Mouse (Mus musculus) ovary, postnatal 10 days (tissue): Measurements from ENCODE around the gene Anapc7.
A peak's percentile ranks its signal among the peaks of the same experiment; 100 is the strongest.
"Not testable (repeated sequence)": the region's sequence is repeated elsewhere in the genome, so short reads cannot be mapped to it uniquely, and the experiment has no call there.

ENCODE experiments used
- DNase-seq: peaks from one replicate; pipeline ENCODE4 v3.0.0; 2022; ENCODE audit warnings: low spot score

The Anapc7 gene

DNA sequence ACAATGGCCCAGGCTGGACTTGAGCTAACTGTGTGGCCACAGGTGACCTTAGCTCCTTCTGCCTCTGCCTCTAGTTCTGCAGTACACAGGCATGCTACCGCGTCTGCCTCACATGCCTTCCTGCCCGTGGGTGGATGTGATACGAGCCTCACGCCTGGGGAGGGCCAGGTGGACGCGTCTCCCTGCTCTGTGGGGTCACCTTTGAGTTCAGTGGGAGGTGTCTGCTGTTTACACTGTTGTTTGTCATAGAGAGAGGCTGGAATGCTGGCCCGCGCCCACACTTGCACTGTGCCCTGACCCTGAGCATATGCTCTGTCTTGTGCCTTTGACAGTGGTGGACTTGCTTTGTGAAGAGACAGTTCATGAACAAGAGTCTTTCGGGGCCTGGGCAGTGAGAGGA is 16.0 kb upstream of the Anapc7 start:
- DNase-seq, result no peak

DNA sequence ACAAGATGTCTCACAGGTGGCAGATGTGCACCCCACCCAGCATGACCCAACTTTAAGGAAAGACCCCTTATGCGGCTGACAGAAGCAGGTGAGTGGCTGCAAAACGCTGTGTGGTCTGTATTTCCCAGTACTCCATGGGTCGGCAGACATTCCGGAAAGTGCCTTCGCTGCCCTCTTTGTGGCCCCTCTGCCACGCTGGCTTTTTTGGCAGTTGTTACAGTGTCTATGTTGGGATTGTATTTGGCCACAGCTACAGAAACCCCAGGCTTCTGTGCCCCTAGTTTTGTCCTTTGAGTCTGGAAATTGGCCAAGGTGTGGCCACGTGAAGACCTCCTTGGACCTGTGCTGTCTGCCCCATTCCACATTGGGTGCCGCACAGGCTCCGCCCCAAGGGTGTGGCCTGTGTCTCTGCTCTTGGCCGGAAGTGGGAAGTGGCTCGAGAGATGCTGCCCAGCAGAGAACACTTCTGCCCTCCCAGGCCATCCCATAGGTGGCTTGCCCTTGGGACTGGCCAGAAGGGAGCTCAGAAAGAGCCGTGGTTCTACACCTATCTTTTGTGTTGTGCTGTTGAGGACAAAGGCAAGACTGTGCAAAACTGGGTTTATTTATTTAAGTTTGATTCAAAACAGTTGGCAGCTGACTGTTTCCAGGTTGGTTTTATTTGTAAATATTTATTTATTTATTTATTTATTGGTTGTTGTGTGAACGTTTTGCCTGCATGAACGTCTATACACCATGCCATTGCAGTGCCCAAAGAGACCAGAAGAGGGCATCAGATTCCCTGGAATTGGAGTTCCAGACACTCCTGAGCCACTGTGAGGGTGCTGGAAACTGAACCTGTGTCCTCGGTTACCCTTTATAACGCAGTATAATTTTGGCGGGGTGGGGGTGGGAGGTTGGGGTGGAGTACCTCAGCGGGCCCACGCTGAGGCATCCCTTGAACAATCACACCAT is 11.5 kb upstream of the Anapc7 start:
- no peak for DNase-seq

- no peak for DNase-seq
Measured at GRCm38 (mm10) chr5:122411892-122412291, 9.6 kb upstream of the Anapc7 start.

- no peak for DNase-seq
Measured at GRCm38 (mm10) chr5:122412826-122413225, 8.7 kb upstream of the Anapc7 start.

- no peak for DNase-seq
Measured at GRCm38 (mm10) chr5:122414351-122414750, 7.1 kb upstream of the Anapc7 start.

GRCm38 (mm10) chr5:122415465-122415864 is 6.0 kb upstream of the Anapc7 start:
- no peak for DNase-seq

GRCm38 (mm10) chr5:122420676-122421075 is 817 bp upstream of the Anapc7 start:
- DNase-seq, result not testable (repeated sequence)

- DNase-seq, result peak; percentile 92
Measured at GRCm38 (mm10) chr5:122422071-122422964, 825 bp downstream of the Anapc7 start.

DNA sequence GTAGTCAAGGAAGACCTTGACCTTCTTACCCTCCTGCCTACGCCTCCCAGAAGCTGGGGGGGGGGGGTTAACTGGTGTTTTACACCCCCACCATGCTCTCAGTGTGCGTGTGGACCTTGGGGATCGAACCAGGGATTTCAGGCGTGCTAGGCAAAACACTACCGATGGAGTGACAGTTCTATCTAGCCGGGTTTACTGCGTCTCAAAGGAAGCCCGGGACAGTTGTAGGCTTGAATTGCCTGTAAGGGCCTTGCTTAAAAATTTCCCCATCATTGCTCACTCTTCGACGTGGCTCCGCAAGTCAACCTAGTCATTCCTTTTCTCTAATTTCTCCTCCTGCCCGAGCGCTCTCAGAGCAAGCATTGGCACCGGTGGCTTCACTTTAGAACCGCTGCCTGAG is 1.6 kb downstream of the Anapc7 start:
- no peak for DNase-seq

- no peak for DNase-seq
Measured at GRCm38 (mm10) chr5:122425550-122425949, 4.1 kb downstream of the Anapc7 start.

- no peak for DNase-seq
Measured at GRCm38 (mm10) chr5:122430036-122430775, 8.7 kb downstream of the Anapc7 start.

- no peak for DNase-seq
Measured at GRCm38 (mm10) chr5:122431221-122431620, 9.7 kb downstream of the Anapc7 start.

GRCm38 (mm10) chr5:122434541-122434940 is 13.0 kb downstream of the Anapc7 start:
- DNase-seq, result no peak

DNA sequence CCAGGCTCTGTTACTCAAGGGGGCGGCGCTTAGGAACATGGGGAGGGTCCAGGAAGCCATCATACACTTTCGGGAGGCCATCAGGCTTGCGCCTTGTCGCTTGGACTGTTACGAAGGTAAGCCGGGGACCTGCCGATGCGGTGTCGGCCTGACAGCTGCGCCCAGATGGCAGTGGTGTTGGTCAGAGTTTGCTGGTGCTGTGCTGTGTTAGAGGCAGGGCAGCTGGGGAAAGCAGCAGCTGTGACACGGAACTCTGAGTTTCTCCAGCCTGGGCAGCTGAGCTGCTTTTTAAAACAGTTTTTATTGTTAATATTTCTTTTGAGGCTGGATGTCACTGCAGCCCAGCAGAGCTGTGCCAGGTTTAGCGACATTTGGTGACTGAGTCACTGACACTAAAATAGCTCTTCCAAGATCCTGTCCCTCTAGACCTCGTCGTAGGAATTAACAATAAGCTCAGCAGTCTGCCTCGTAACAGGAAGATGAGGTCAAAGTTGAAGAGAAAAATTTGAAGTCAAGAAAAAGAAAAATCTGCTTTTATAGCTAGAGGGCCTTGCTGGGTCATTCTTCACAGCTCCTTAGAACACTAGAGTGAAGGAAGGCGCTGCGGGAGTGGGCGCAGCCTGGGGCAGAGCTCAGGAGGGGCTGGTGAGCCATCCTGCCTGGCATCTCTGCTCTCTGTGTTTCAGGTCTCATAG is 18.1 kb downstream of the Anapc7 start:
- DNase-seq, result no peak

- DNase-seq, result no peak
Measured at GRCm38 (mm10) chr5:122440095-122440630, 18.7 kb downstream of the Anapc7 start.

DNA sequence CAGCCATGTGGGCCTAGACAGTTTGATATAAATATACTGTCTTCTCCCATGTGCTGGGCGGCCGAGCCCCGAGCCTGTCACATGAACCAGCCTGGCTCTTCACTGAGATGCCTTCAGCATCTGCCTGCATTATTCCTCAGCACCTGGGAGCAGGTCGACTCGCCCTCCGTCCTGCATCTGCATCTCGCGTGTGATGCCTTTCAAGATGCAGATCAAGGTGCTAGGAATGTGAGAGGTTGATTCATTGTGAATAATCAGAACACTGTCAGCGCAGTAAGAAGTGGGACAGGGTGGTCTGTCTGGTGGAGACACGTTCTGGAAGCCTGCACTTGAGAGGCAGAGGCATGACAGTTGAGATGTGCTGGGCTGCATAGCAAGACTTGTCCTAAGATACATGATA is 23.0 kb downstream of the Anapc7 start:
- DNase-seq, result no peak

GRCm38 (mm10) chr5:122445051-122445610 is 23.6 kb downstream of the Anapc7 start:
- DNase-seq, result no peak

DNA sequence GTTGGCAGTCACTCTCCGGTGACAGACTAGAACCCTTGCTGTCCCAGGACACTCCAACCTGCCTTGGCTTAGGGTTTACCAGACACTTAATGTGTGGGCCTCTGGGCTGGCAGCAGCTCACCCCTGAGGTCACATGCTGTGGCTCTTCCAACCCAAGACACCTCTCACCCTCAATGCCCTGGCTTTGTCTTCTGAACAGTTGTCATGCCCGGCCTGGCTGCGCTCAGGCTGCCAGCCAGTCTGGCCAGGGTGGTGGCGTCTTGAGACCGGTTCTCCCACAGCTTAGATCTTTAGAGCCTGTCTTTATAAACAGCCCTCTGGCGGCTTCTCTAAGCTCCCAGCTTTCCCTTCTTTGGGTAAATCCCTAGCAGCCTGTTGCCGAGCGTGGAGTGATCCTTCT is 26.4 kb downstream of the Anapc7 start:
- DNase-seq, result no peak

GRCm38 (mm10) chr5:122448869-122449268 is 27.4 kb downstream of the Anapc7 start:
- no peak for DNase-seq

- no peak for DNase-seq
Measured at GRCm38 (mm10) chr5:122449946-122450345, 28.5 kb downstream of the Anapc7 start.

DNA sequence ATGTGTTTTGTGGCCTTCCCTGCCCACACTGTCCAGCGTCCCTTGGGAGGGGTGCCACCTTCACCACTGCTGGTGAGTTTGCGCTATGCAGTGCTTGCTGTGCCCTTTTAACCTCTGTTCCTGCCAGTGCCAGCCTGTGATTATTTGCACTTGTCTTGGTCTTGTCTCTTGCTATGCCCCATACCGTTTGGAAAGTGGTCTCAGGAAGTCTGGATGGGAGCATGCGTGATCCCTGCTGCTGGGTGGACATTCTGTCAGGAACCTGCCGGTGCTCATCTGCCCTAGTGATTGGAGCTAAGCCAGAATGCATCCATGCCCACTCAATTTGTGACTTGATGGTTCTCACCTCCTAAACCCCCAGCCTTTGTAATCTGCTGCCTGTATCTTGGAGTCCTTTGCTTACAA is 29.4 kb downstream of the Anapc7 start:
- DNase-seq, result no peak
